Mouse (Mus musculus) intestine, embryonic 15.5 days (tissue): ENCODE measurements around the gene Tcp11l2. TPM values are rescaled to one million over a fixed set of nuclear protein-coding genes. Genes with fewer than 3 reads are reported as not detected.
A peak's percentile ranks its signal among the peaks of the same experiment; 100 is the strongest.

Source experiments
- ATAC-seq: fragments of 200-750 bp; cut with Nextera tagmentation; 2 replicates; pipeline ENCODE4 v1.8.0; 2017; ENCODE audit warnings: moderate TSS enrichment, moderate library complexity
- H3K27ac ChIP-seq: fragments of 300-500 bp; sonication (generic); 2 replicates; pipeline ENCODE4 v1.5.1; 2015; ENCODE audit warnings: mild to moderate bottlenecking, inconsistent platforms
- H3K27me3 ChIP-seq: fragments of 300-500 bp; sonication (generic); replicated peaks from 2 replicates; pipeline ENCODE4 v1.6.1; 2015; ENCODE audit warnings: inconsistent platforms
- H3K36me3 ChIP-seq: fragments of 300-500 bp; sonication (generic); 2 replicates; pipeline ENCODE4 v1.6.1; 2015; ENCODE audit warnings: inconsistent platforms
- H3K4me1 ChIP-seq: fragments of 300-500 bp; sonication (generic); replicated peaks from 2 replicates; pipeline ENCODE4 v1.6.1; 2015; ENCODE audit warnings: inconsistent platforms
- H3K4me2 ChIP-seq: fragments of 300-500 bp; sonication (generic); replicated peaks from 2 replicates; pipeline ENCODE4 v1.6.1; 2015; ENCODE audit warnings: mild to moderate bottlenecking, inconsistent platforms
- H3K4me3 ChIP-seq: fragments of 300-500 bp; sonication (generic); replicated peaks from 2 replicates; pipeline ENCODE4 v1.5.1; 2015; ENCODE audit warnings: inconsistent platforms
- H3K9ac ChIP-seq: fragments of 300-500 bp; sonication (generic); 2 replicates; pipeline ENCODE4 v1.6.1; 2015; ENCODE audit warnings: inconsistent platforms
- H3K9me3 ChIP-seq: fragments of 300-500 bp; sonication (generic); 2 replicates; pipeline ENCODE4 v1.6.1; 2016; ENCODE audit warnings: inconsistent platforms
- WGBS: fragments of 180-500 bp; shearing (Covaris S2); methylation state at CpG from one replicate; pipeline ENCODE4 v1.1.7; 2015; 5-methylcytosine and 5-hydroxymethylcytosine counted together
- polyA plus RNA-seq: library from polyadenylated mRNA; unstranded; fragments of >200 nt; fragmentation: Nextera tagmentation; extraction: Ambion mirVana; gene quantifications from 2 replicates; pipeline ENCODE4 v1.2.1, GENCODE M21; 2015

Gene Tcp11l2
- polyA plus RNA-seq, result 10.6 and 11.6 TPM in 2 replicates

DNA sequence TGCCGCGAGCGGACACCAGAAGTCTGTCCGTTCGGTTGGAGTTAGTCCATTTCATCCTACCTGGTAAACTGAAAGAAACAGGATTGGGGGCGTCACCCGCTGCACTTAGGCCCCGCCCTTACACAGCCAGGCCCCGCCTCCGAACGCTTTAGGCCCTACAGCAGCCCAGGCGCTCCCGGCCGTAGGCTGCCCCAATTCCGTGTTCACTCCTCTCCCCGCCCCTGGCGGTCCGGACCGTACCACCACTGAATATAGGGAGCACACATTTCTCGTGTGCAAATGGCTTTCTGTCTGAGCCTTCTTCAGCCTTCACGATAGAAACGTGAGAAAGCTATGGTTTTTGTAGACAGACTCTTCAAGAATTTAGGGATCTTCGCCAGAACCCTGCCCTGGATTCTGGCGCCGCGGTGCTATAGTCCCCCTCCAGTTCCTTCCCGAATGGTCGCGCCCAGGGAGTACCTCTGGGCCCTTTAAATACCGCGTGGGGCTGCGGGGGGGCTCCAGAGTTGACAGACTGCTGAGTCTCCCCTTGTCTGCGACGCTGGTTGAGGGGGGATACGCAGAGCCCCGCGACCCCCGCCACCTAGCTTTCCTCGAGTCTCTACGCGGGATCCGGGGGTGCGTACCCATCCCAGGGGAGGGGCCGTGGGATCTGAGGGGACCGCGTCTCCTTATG lies at the start of gene Tcp11l2:
Gene Tcp11l2 (plus strand): TSS at position 232 of the 676 bp plus-strand sequence.
- peak; percentile 99 for ATAC-seq
- no peaks in the 10 kb centered on the region for H3K9me3 ChIP-seq
- no peaks in the 10 kb centered on the region for H3K36me3 ChIP-seq
- peak within 1 kb of the TSS; percentile 60 for H3K9ac ChIP-seq
- under 1% methylated on average over 46 of the region's 46 CpGs for WGBS
- peak within 1 kb of the TSS; percentile 70 for H3K27ac ChIP-seq
- peak within 1 kb of the TSS; percentile 94 for H3K4me2 ChIP-seq
- H3K27me3 ChIP-seq, result no peaks in the 10 kb centered on the region
- H3K4me1 ChIP-seq, result 0 out of 2 replicates have a peak, but pooled peaks cover 7% of the 10 kb centered on the region
- peak within 1 kb of the TSS; percentile 91 for H3K4me3 ChIP-seq

DNA sequence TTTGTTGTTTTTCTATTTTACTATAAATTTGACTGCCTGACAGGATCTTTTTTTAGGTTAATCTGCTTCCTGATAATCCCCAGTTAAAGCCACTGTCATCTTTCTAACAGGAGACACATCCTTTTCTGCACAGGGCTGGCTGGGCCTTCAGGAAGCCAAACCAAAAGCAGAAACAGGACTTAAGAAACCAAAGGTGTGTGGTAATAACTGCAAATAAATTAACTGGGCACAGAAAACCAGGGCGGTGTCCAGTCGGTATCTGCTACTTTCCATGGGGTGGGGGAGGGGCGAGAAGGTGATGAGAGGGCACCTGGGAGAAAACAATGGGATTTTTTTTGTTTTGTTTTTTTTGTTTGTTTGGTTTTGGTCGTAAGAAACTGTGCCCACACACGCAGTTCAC lies 49.4 kb upstream of the Tcp11l2 start:
- H3K4me2 ChIP-seq, result no peak overlapping the region
- no peak overlapping the region for H3K9ac ChIP-seq
- 72% methylated on average over 5 of the region's 5 CpGs for WGBS
- H3K27ac ChIP-seq, result no peak overlapping the region
- H3K4me3 ChIP-seq, result no peak overlapping the region
- H3K4me1 ChIP-seq, result peaks cover 16% of the 10 kb centered on the region
- ATAC-seq, result no peak
- no peaks in the 10 kb centered on the region for H3K27me3 ChIP-seq
- H3K36me3 ChIP-seq, result peaks cover 13% of the 10 kb centered on the region; the same call in 1 of the 2 replicates
- no peaks in the 10 kb centered on the region for H3K9me3 ChIP-seq

DNA sequence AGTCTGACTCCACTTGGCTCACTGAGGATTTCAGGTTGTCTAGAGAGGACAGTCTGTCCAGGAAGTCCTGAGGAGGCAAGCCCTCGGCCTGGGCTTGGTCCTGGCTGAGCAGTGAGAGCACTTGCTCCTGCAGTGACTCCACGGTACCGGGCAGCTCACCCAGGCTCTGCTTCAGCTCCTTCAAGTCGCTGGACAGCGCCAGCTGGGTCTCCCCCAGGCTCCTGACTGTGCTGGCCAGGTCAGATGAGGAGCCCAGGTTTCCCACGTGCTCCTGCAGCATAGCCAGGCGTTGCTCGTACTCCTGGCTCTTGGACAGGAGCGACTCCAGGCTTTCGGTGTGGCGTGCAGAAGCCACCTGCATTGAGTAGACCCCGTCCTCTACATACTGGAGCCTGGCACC lies 48.8 kb upstream of the Tcp11l2 start:
- ATAC-seq, result no peak
- Histone ChIP-seq H3K9ac (no peak overlapping the region), H3K27ac (no peak overlapping the region), H3K36me3 (peaks cover 13% of the 10 kb centered on the region; the same call in 1 of the 2 replicates), H3K4me1 (peaks cover 21% of the 10 kb centered on the region), H3K4me3 (no peak overlapping the region), H3K4me2 (no peak overlapping the region), H3K27me3 (no peaks in the 10 kb centered on the region), H3K9me3 (no peaks in the 10 kb centered on the region)
- 81% methylated on average over 12 of the region's 12 CpGs for WGBS

DNA sequence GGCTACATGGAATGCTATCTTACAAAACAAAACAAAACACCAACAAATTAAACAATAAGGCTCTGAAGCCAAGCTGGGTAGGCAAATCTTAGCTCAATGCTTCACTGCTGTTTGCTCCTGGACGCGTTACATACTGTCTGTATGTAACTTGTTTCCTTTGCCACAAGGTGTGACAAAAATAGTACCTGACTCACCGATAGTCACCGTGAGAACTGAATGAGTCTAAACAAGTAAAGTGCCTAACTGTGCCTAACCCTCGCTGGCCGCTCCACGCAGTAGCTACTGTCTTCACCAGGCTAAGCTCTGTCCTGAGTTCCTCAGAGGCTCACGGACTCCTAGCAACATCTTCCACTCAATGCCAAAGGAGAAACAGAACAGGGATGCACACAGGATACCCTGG lies 46.0 kb upstream of the Tcp11l2 start:
- H3K27me3 ChIP-seq, result no peaks in the 10 kb centered on the region
- H3K9ac ChIP-seq, result no peak overlapping the region
- H3K4me3 ChIP-seq, result no peak overlapping the region
- peaks cover 26% of the 10 kb centered on the region for H3K4me1 ChIP-seq
- WGBS, result 85% methylated on average over 8 of the region's 8 CpGs
- H3K27ac ChIP-seq, result no peak overlapping the region
- ATAC-seq, result no peak
- H3K36me3 ChIP-seq, result peaks cover 13% of the 10 kb centered on the region; the same call in 1 of the 2 replicates
- 0 out of 2 replicates have a peak overlapping the region, but pooled peaks have one; percentile 73 for H3K4me2 ChIP-seq
- H3K9me3 ChIP-seq, result no peaks in the 10 kb centered on the region

DNA sequence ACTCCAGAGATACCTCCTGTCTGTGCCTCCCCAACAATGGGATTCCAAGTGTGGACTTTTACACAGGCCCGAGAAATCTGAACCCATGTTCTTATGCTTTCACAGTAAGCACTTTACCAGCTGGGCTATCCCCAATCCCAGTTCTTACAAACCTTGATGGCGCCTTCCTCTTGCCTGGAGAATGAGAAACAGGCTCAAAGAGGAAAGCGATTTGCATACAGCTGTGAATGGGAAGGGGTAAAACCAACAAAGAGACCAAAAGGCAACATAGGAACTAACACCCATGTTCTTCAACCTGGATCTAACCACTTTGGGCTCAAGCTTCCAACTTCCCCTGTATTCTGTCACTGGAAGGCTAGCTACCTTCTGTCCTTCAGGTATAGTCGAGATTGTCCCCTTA lies 44.9 kb upstream of the Tcp11l2 start:
- H3K9ac ChIP-seq, result no peak overlapping the region
- ATAC-seq, result no peak
- no peak overlapping the region for H3K27ac ChIP-seq
- H3K4me1 ChIP-seq, result peaks cover 26% of the 10 kb centered on the region
- peak overlapping the region; percentile 73 for H3K4me2 ChIP-seq
- H3K36me3 ChIP-seq, result 0 out of 2 replicates have a peak, but pooled peaks cover 11% of the 10 kb centered on the region
- 81% methylated on average over 4 of the region's 4 CpGs for WGBS
- H3K27me3 ChIP-seq, result no peaks in the 10 kb centered on the region
- no peaks in the 10 kb centered on the region for H3K9me3 ChIP-seq
- H3K4me3 ChIP-seq, result peak overlapping the region; percentile 83

DNA sequence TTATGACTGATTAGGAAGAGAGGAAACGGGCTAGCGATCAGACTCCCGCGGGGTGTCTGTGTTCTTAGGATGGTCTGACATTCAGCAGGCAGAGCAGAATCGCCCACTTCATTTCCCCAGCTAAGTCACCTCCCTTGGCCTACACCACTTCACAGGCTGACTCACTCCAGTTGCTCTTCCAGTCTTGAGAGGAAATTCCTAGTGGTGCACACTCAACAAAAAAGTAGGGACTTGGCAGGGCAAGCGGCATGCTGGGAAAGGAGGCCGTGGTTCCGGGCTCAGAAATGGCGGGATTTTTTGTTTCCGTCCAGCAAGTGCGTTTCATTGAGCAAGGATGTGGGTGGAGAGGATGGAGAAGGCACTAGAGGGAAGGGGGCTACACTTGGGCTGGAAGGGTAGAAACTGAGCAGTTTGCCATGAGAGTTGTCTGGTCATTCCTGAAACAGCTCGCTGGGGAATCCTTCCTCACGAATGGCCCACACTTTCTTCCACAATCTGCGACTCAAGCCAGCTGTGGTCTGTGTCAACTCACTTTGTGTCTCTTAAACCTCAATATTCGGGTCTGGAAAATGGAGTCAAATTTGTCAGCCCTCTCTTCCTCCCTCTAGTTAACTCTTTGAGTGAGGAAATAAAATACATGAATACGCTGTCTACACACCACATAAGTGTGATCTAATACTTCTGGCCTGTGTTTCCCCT lies 44.1 kb upstream of the Tcp11l2 start:
- 0 out of 2 replicates have a peak, but pooled peaks cover 11% of the 10 kb centered on the region for H3K36me3 ChIP-seq
- no peaks in the 10 kb centered on the region for H3K9me3 ChIP-seq
- peak overlapping the region; percentile 82 for H3K9ac ChIP-seq
- peak overlapping the region; percentile 82; the same call in 1 of the 2 replicates for H3K27ac ChIP-seq
- H3K4me2 ChIP-seq, result peak overlapping the region; percentile 73
- no peak for ATAC-seq
- peak overlapping the region; percentile 83 for H3K4me3 ChIP-seq
- H3K4me1 ChIP-seq, result peaks cover 26% of the 10 kb centered on the region
- H3K27me3 ChIP-seq, result no peaks in the 10 kb centered on the region
- WGBS, result 49% methylated on average over 16 of the region's 16 CpGs

DNA sequence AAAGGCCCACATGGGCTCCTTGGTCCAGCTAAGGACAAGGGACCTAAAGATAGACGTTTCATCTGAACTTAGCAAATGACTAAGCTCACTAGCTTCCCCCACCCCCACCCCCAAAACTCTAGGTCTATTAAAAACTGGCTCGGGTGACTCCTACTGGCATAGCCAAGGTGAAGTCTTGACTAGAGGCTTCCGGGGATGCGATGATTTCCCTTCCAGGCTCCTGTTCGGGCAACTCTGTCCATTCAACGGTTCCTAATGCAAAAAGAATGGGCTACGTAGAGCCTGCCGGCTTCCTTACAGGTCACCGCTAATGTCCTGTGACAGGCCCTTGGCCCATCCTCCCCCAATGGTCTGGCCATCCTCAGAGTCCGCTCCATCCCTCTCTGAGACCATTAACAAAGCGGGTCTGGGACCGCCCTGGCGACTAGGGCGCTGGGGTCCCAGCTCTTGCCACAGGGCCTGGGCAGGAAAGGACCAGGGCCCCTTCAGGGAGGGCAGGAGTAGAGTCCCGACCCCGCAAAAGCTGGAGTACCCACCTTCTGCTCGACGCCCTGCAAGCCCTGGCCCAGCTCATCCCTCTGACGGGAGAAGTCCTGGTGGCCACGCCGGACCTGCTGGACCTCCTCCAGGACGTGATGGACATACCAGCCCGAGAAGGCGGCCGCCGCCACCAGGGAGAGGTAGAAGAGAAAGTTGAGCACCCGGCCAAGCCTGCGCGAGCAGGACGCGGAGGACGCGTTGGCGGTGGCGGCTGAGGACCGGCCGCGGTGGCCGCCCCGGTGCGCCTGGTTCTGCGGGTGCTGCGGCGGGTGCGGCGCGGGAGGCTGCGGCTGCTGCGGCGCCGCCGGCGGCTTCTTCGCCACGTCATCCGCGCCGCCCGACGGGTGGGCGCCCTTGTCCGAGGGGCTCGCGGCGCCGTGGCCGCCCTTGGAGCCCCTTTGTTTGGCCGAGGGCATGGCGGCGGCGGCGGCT lies 43.2 kb upstream of the Tcp11l2 start:
- Histone ChIP-seq H3K4me3 (peak overlapping the region; percentile 83), H3K4me2 (peak overlapping the region; percentile 73), H3K9ac (peak overlapping the region; percentile 82), H3K27me3 (no peaks in the 10 kb centered on the region), H3K36me3 (0 out of 2 replicates have a peak, but pooled peaks cover 3% of the 10 kb centered on the region), H3K27ac (peak overlapping the region; percentile 82), H3K4me1 (peaks cover 26% of the 10 kb centered on the region), H3K9me3 (no peaks in the 10 kb centered on the region)
- WGBS, result 1% methylated on average over 69 of the region's 72 CpGs
- ATAC-seq, result peak; percentile 66

DNA sequence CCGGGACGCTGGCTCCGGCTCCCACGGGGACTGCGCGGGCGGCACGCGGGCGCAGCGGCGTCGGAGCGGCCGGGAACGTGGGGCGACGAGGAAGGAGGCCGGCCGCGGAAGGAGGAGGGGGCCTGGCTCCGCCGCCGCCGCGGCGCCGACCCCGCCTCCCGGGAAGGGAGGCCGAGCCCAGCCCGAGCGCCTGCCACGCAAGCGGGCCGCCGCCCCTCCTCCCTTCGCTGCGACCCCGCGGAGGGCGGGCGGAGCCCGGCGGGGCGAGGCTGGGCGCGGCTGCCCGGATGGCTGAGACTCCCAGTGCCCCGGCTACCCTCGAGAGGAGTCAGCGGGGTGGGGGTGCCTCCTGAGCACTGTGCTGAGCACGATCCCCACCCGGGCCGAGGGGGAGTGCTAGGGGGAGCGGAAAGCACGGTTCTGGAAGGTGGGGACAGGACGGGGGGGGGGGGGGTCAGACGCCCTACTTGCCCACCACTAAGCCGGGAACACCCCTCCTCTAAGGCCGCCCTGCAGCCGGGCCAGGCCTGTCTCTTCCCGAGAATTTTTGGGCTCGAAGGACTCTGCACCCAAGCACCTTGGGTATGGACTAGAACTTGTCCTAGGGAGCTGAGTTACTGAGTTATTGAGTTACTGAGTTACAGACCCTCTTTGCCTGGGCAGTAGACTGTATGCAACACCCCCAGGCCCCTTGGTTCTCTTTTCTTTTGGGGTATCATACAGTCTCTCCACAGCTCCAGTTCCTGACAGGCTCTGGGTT lies 42.3 kb upstream of the Tcp11l2 start, which contains the start of gene Ckap4:
Gene Ckap4 (minus strand): TSS at position 151 of the 760 bp plus-strand sequence.
- Histone ChIP-seq H3K4me1 (peaks cover 26% of the 10 kb centered on the region), H3K4me3 (peak within 1 kb of the TSS; percentile 83), H3K36me3 (0 out of 2 replicates have a peak, but pooled peaks cover 2% of the 10 kb centered on the region), H3K27me3 (no peaks in the 10 kb centered on the region), H3K9ac (peak within 1 kb of the TSS; percentile 82), H3K4me2 (peak within 1 kb of the TSS; percentile 73), H3K9me3 (no peaks in the 10 kb centered on the region), H3K27ac (peak within 1 kb of the TSS; percentile 82)
- peak; percentile 91 for ATAC-seq
- 1% methylated on average over 61 of the region's 64 CpGs for WGBS

DNA sequence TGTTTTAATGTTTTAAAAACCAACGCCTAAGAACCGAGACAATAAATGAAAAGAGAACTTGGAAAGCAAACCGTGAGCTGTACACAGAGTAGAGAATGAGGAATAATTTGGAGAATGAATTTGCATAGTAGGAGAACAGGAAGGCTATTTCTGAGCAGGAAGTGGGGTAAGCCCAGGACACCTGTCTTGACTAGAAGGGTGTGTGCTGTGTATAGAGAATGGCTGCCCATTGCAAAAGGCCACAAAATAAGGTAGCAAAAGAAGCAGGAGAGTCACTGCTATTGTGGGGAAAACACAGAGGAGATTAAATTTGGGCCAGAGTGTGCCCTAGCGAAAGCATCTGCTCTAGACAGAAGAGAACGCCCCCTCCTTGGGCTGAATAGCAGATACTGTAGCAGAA lies 41.0 kb upstream of the Tcp11l2 start:
- no peak for ATAC-seq
- H3K27ac ChIP-seq, result no peak overlapping the region
- peaks cover 25% of the 10 kb centered on the region for H3K4me1 ChIP-seq
- H3K27me3 ChIP-seq, result no peaks in the 10 kb centered on the region
- H3K36me3 ChIP-seq, result no peaks in the 10 kb centered on the region
- no peak overlapping the region for H3K4me2 ChIP-seq
- H3K9ac ChIP-seq, result no peak overlapping the region
- H3K4me3 ChIP-seq, result no peak overlapping the region
- H3K9me3 ChIP-seq, result no peaks in the 10 kb centered on the region
- WGBS, result 84% methylated on average over 5 of the region's 5 CpGs

DNA sequence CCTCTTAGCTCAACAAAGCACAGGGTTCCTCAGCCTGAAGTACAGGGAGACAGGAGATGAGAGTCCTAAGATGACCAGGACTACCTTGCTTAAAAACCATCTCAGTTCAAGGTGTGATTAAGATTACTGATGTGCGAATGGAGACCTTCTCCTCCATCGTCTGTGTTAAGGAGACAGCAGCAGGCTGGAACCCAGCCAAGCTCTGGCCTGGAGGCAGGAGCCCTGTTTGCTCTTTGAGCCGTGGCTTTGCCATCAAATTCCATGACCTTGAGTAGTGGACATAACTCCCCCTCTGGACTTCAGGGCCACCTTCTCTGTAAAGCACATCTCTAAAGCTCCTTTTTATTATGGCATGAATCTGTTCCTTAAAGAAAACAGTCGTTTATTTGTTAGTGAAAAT lies 40.6 kb upstream of the Tcp11l2 start:
- WGBS, result 51% methylated on average over 4 of the region's 4 CpGs

DNA sequence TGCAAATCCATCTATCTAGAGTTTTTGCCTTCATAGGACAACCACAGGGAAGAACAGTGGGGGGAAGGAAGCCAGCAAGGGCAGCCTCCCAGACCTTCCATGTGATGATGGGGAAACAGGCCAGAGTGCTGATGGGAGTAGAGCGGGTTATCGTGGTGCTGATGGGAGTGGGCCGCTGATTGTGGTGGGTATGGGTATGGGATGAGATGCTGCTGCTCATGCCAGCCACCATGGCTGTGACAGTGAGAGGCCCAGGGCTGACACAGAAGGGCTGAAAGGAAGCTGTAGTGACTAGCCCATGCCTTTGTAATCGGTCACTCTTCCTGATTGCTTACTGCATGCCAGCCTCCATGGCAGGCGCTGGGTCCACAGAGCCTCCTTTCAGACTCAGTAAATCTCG lies 36.8 kb upstream of the Tcp11l2 start:
- WGBS, result 83% methylated on average over 6 of the region's 6 CpGs
- H3K9ac ChIP-seq, result no peak overlapping the region
- H3K4me3 ChIP-seq, result no peak overlapping the region
- H3K27me3 ChIP-seq, result no peaks in the 10 kb centered on the region
- no peak for ATAC-seq
- H3K27ac ChIP-seq, result no peak overlapping the region
- H3K9me3 ChIP-seq, result no peaks in the 10 kb centered on the region
- H3K36me3 ChIP-seq, result no peaks in the 10 kb centered on the region
- peaks cover 5% of the 10 kb centered on the region; the same call in 1 of the 2 replicates for H3K4me1 ChIP-seq
- no peak overlapping the region for H3K4me2 ChIP-seq

More for the DNA sequence above, 40.6 kb upstream of the Tcp11l2 start:
- Histone ChIP-seq H3K27ac (no peak overlapping the region), H3K36me3 (no peaks in the 10 kb centered on the region), H3K9ac (no peak overlapping the region), H3K4me3 (no peak overlapping the region), H3K9me3 (no peaks in the 10 kb centered on the region), H3K4me2 (no peak overlapping the region), H3K27me3 (no peaks in the 10 kb centered on the region), H3K4me1 (peaks cover 21% of the 10 kb centered on the region)
- no peak for ATAC-seq
